In genomic region chr14:28170711-28171110, GRCm38 (mm10) we compare ENCODE assay signal across 18 mouse cellular contexts.
"Had no signal": no experiment of that assay in that cellular context is flagged by ENCODE, and none has a peak within 500 bp of the region (broad histone marks: within the 10 kb centered on the region; RNA-seq: fewer than 3 reads in every experiment).

No protein-coding gene starts in this region.

- H3K27me3 ChIP-seq: neural tube, embryonic 13.5 days; neural tube, embryonic 15.5 days had no signal

- H3K27ac ChIP-seq: liver, embryonic 14.5 days; midbrain, embryonic 10.5 days; midbrain, embryonic 12.5 days; neural tube, embryonic 13.5 days; neural tube, embryonic 15.5 days had no signal

- H3K36me3 ChIP-seq: midbrain, embryonic 10.5 days; midbrain, embryonic 12.5 days; neural tube, embryonic 13.5 days; neural tube, embryonic 15.5 days had no signal

- H3K9ac ChIP-seq: liver, embryonic 14.5 days; midbrain, embryonic 12.5 days; neural tube, embryonic 13.5 days; neural tube, embryonic 15.5 days had no signal

- ATAC-seq: midbrain, embryonic 16.5 days had no signal

- H3K4me1 ChIP-seq: neural tube, embryonic 13.5 days had no signal

- DNase-seq: lung, adult 18-20 months; lung, postnatal 36 days; midbrain, embryonic 14.5 days; retina, postnatal 1 day; right cerebral cortex, adult 18-20 months; right cerebral cortex, postnatal 25 days; right cerebral cortex, postnatal 4 days; spleen, adult 18-20 months; thymus, adult 18-20 months; thymus, postnatal 14 days; thymus, postnatal 36 days had no signal

- H3K4me2 ChIP-seq: midbrain, embryonic 12.5 days; neural tube, embryonic 13.5 days; neural tube, embryonic 15.5 days had no signal

- H3K9me3 ChIP-seq: midbrain, embryonic 10.5 days; midbrain, embryonic 12.5 days; neural tube, embryonic 13.5 days; neural tube, embryonic 15.5 days had no signal

- H3K4me3 ChIP-seq: midbrain, embryonic 10.5 days; midbrain, embryonic 12.5 days; myocyte; neural tube, embryonic 13.5 days; neural tube, embryonic 15.5 days had no signal
